Mouse (Mus musculus): Measurements from ENCODE around the gene Osbpl2.

- TF ChIP-seq CTCF (IDR thresholded peaks at IDR 0.05; ENCODE audit: borderline replicate concordance, insufficient read depth, low read depth, low read length) (no peak), POLR2A (IDR thresholded peaks at IDR 0.05; ENCODE audit: borderline replicate concordance, insufficient read depth, low read length) (no peak)
Measured at GRCm38 (mm10) chr2:180198782-180199181, 79.7 kb downstream of the Osbpl2 start.

All from cerebellum, adult 2 months (tissue).